In genomic region chr6:35497406-35497805, GRCm38 (mm10) we compare ENCODE assay signal across 22 mouse cellular contexts. TPM values are rescaled to one million over a fixed set of nuclear protein-coding genes. Genes with fewer than 3 reads are reported as not detected.
DNase-seq lines count a peak whose midpoint lies in the region; ATAC-seq lines count a peak whose summit lies in the region.
"Had no signal": no experiment of that assay in that cellular context is flagged by ENCODE, and none has a peak within 500 bp of the region (broad histone marks: within the 10 kb centered on the region; RNA-seq: fewer than 3 reads in every experiment).

No protein-coding gene starts in this region.

- no peak overlapping the region for H3K9ac ChIP-seq in neural tube, embryonic 15.5 days (replicated peaks)
- H3K9ac ChIP-seq: embryonic facial prominence, embryonic 12.5 days; forebrain, embryonic 13.5 days; forebrain, embryonic 15.5 days; forebrain, postnatal 0 days had no signal

- WGBS in neural tube, embryonic 15.5 days: 95% methylated on average over 4 of the region's 4 CpGs

- no peak overlapping the region for H3K27ac ChIP-seq in neural tube, embryonic 15.5 days (replicated peaks)
- H3K27ac ChIP-seq: embryonic facial prominence, embryonic 10.5 days; embryonic facial prominence, embryonic 12.5 days; forebrain, embryonic 13.5 days; forebrain, embryonic 15.5 days had no signal

- ATAC-seq in frontal cortex, adult (ENCODE audit: low TSS enrichment): peak; percentile 85
- ATAC-seq in neural tube, embryonic 15.5 days (ENCODE audit: low FRiP score): no peak
- ATAC-seq: CD4-positive, CD25-positive, alpha-beta regulatory T cell, adult 4 months; forebrain, embryonic 13.5 days; forebrain, embryonic 15.5 days; forebrain, postnatal 0 days had no signal

- H3K4me2 ChIP-seq in neural tube, embryonic 15.5 days: no peak overlapping the region
- H3K4me2 ChIP-seq: embryonic facial prominence, embryonic 12.5 days; forebrain, embryonic 13.5 days; forebrain, embryonic 15.5 days had no signal

- no peak overlapping the region for H3K4me3 ChIP-seq in neural tube, embryonic 15.5 days (replicated peaks)
- H3K4me3 ChIP-seq: embryonic facial prominence, embryonic 10.5 days; embryonic facial prominence, embryonic 12.5 days; forebrain, embryonic 13.5 days; forebrain, embryonic 15.5 days had no signal

- H3K9me3 ChIP-seq in neural tube, embryonic 15.5 days (replicated peaks): no peaks in the 10 kb centered on the region
- H3K9me3 ChIP-seq: embryonic facial prominence, embryonic 10.5 days; embryonic facial prominence, embryonic 12.5 days; forebrain, embryonic 15.5 days; G1E had no signal

- no peaks in the 10 kb centered on the region for H3K27me3 ChIP-seq in neural tube, embryonic 15.5 days (replicated peaks)
- H3K27me3 ChIP-seq: CH12.LX; embryonic facial prominence, embryonic 12.5 days; forebrain, embryonic 13.5 days; forebrain, embryonic 15.5 days had no signal

- no peak for DNase-seq in frontal cortex, postnatal 14 days (ENCODE audit: low spot score in 2 of 2)
- peak; percentile 49 for DNase-seq in right cerebral cortex, adult 18-20 months
- DNase-seq in right cerebral cortex, postnatal 10 days (ENCODE audit: low spot score in 2 of 2): no peak
- DNase-seq: adrenal gland, adult 2 months; adrenal gland, postnatal 10 days; adrenal gland, postnatal 25 days; B cell, adult 2 months; cerebellum, adult 11-12 months; cerebellum, adult 2 months; cerebellum, adult 9-10 months; cerebellum, postnatal 10 days; cerebellum, postnatal 25 days; forebrain, postnatal 0 days had no signal

- H3K36me3 ChIP-seq in neural tube, embryonic 15.5 days: no peaks in the 10 kb centered on the region
- H3K36me3 ChIP-seq: embryonic facial prominence, embryonic 10.5 days; embryonic facial prominence, embryonic 12.5 days; forebrain, embryonic 15.5 days had no signal

- H3K4me1 ChIP-seq in neural tube, embryonic 15.5 days: no peaks in the 10 kb centered on the region
- H3K4me1 ChIP-seq: embryonic facial prominence, embryonic 10.5 days; embryonic facial prominence, embryonic 12.5 days; forebrain, embryonic 13.5 days; forebrain, embryonic 15.5 days had no signal

RNA-seq across cellular contexts. Expression of gene Mtpn, which starts 42.3 kb away (rescaled TPM):
- polyA plus RNA-seq in neural tube, embryonic 15.5 days (2015; fragmentation: Nextera tagmentation; extraction: Ambion mirVana): 187 and 195 TPM in 2 replicates
